Mouse (Mus musculus) embryonic fibroblast, embryonic 13.5 days (primary cell): ENCODE results near the gene Dnmt1.

Experiments
- CTCF ChIP-seq: IDR thresholded peaks from 2 replicates; pipeline ENCODE4 v1.5.1; 2011; ENCODE audit warnings: mild to moderate bottlenecking, control low read depth, low read length, moderate library complexity, borderline replicate concordance; ENCODE audit not compliant: insufficient read depth
- POLR2A ChIP-seq: IDR thresholded peaks from 2 replicates; pipeline ENCODE4 v1.6.1; 2011; ENCODE audit warnings: low read depth, mild to moderate bottlenecking, control low read depth, low read length, moderate library complexity

- no peak for TF ChIP-seq POLR2A
- no peak for TF ChIP-seq CTCF
Measured at GRCm38 (mm10) chr9:20943911-20944310, 15.8 kb downstream of the Dnmt1 start.
